Mouse (Mus musculus): ENCODE results near the gene Rnf208.
A peak's percentile ranks its signal among the peaks of the same experiment; 100 is the strongest.
"Not testable (repeated sequence)": the region's sequence is repeated elsewhere in the genome, so short reads cannot be mapped to it uniquely, and the experiment has no call there.

The Rnf208 gene

DNA sequence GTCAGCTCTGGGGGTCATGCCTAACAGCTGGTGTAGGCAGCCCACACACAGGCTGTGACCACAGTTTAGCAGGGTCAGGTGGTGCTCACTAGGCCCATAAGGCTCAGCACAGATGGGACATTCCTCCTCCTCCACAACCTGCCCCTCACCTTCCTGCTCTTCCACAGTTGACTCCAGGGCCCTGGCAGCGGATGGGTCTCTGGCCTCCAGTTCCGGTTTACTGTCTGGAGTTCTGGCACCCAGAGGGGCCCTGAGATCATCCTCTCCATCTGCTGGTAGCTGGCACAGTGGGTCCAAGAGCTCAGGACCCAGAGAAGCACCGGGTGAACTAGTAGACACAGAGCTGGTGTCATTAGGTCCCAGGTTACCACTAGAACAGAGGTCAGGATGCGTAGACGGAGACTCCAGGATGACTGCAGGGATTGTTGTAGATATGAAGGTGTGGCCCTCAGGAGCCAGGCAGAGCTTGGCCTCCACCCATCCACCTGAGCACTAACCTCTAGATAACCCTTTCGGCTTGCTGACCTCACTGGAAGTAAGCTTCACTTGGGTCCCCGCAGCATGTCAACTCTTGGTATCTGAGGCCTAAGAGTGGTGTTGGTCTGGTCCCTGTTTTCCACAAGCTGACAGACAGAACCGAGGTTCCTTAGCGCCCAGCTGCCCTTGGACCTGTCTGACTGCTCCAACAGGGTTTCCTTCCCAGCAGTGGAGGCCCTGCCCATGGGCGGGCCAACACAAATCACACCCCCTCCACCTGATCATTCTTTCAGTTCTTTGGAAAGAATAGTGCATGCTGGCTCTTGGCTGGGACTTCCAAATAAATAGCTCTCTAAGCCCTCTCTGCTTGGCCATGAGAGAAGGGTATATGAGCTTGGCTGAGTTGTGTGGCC lies 4.4 kb downstream of the Rnf208 start, which contains the start of gene AL732309.1:
Gene AL732309.1, minus strand, starts transcription at position 681 of the 890 bp plus-strand sequence.
- peak; percentile 21 for DNase-seq (ENCODE audit: low spot score)

DNA sequence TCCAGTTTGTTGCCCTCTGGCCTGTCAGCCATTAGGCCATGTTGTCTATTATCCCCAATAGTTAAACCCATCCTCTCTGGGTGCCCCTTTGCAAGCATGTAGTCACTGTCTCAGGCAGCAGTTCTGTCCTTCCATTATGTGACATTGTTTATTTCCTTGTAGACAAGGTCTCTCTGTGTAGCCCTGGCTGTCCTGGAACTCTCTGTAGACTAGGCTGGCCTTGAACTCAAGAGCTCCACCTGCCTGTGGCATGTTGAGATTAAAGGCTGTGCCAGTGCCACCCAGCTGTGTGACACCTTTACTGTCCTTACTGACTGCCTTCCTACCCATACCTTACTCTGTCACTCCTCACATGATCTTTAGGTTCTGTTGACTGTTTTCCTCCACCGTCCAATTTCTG lies 10.3 kb downstream of the Rnf208 start:
- DNase-seq (ENCODE audit: low spot score) = no peak

DNA sequence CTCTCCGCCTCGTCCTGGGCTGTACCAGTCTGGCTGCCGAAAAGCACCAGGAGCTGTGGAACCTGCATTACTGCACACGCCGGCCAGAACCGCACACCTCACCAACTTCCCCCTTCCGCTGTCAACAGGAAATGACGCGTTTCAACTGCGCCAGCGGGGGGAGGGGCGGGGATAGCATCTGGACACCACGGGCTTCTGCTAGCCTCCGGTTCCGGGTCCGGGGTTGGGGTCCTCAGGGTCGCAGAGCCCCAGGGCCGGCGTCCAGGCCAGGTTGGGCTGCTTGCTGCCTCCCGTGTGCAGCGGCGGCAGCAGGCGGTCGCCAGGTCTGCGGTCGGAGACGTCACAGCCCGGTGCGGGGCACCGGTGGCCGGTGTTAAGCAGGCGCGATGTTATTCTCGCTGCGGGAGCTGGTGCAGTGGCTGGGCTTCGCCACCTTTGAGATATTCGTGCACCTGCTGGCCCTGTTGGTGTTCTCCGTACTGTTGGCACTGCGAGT lies 13.3 kb downstream of the Rnf208 start, which contains the start of gene Tmem203:
Gene Tmem203, plus strand, starts transcription at position 156 of the 496 bp plus-strand sequence.
- peak; percentile 86 for DNase-seq (ENCODE audit: low spot score)

- not testable (repeated sequence) for DNase-seq (ENCODE audit: low spot score)
Observed at GRCm38 (mm10) chr2:25256443-25257109, 14.5 kb downstream of the Rnf208 start.

GRCm38 (mm10) chr2:25257250-25257649 lies 15.2 kb downstream of the Rnf208 start:
- not testable (repeated sequence) for DNase-seq (ENCODE audit: low spot score)

DNA sequence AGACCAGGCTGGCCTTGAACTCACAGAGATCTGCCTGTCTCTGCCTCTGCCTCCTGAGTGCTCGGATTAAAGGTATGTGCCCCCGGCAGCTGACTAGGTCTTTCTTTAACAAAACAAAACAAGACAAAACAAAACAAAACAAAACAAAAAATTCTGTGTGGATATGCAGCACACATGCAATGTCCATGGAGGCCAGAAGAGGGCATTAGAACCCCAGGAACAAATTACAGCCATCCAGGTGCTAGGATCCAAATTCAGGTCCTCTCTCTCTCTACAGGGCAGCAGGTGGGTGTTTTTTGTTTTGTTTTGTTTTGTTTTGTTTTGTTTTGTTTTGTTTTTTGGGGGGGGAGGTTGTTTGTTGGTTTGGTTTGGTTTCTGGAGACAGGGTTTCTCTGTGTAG lies 16.8 kb downstream of the Rnf208 start:
- no peak for DNase-seq (ENCODE audit: low spot score)

DNA sequence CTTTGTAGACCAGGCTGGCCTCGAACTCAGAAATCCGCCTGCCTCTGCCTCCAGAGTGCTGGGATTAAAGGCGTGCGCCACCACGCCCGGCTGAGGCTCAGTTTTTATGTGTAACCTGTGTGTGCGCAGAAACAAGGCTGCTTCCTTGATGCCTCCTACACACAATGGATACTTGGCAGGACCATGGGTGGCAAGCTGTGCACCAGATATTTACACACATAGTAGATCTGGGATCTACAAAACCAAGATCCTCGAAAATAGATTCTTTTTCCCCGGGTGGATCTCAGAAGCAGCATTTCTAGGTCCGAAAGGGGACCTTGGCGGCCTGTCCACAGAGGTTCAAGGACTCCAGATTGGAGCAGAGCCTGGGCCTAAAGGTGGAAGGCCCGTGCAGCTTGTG lies 19.8 kb downstream of the Rnf208 start:
- DNase-seq (ENCODE audit: low spot score) = no peak

GRCm38 (mm10) chr2:25262291-25262767 lies 20.3 kb downstream of the Rnf208 start, which contains the start of gene Tprn:
TSS of gene Tprn (plus strand) at chr2:25262618.
- peak; percentile 85 for DNase-seq (ENCODE audit: low spot score)

GRCm38 (mm10) chr2:25262795-25263622 lies 21.0 kb downstream of the Rnf208 start:
- DNase-seq (ENCODE audit: low spot score) = no peak

DNA sequence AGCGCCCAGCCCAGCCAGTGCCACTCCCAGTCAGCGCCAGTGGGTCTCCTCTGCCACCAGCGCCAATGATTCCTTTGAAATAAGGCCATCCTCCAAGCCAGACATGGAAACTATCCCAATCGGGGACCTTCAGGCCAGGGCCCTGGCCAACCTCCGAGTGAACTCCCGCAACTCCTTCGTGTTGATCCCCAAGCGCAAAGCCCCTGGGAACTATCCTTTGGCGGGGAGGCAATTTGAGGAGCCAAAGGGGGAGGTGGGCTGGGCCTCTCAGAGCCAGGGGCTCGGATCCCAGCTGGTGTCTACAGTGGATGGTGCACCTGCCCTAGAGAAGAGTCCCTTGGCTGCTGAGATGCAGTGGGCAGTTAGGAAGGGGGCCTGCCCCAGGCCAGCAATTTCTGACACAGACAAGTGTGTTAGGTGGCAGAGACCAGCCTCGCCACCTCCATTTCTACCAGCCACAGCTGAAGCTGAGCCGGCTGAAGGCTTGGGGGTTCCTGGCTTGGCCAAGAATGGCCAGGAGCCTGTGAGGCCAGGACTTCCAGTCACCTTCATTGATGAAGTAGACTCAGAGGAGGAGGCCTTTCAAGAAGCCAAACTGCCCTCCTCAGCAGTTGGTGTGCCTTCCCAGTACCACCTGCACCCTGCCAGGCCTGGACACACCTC lies 21.7 kb downstream of the Rnf208 start:
- DNase-seq (ENCODE audit: low spot score) = no peak

DNA sequence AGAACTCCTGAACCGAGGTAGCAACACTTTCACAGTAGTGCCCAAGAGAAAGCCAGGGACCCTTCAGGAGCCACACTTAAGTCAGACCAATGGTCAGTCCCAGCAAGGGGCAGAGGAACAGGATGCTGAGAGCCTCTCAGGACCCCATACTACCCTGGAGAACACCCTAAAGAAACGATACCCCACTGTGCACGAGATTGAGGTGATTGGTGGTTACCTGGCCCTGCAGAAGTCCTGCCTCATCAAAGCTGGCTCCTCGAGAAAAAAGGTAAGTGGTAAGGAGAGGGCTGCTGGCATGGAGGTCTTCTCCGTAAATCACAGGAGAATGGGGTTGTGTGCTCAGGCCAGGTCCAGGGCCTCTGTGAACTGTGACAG lies 22.2 kb downstream of the Rnf208 start:
- DNase-seq (ENCODE audit: low spot score) = no peak

- no peak for DNase-seq (ENCODE audit: low spot score)
Observed at GRCm38 (mm10) chr2:25264851-25265250, 22.8 kb downstream of the Rnf208 start.

GRCm38 (mm10) chr2:25265897-25266656 lies 24.0 kb downstream of the Rnf208 start:
- DNase-seq (ENCODE audit: low spot score) = peak; percentile 46

GRCm38 (mm10) chr2:25266720-25267119 lies 24.7 kb downstream of the Rnf208 start:
- peak; percentile 28 for DNase-seq (ENCODE audit: low spot score)

GRCm38 (mm10) chr2:25267241-25267640 lies 25.2 kb downstream of the Rnf208 start:
- no peak for DNase-seq (ENCODE audit: low spot score)

DNA sequence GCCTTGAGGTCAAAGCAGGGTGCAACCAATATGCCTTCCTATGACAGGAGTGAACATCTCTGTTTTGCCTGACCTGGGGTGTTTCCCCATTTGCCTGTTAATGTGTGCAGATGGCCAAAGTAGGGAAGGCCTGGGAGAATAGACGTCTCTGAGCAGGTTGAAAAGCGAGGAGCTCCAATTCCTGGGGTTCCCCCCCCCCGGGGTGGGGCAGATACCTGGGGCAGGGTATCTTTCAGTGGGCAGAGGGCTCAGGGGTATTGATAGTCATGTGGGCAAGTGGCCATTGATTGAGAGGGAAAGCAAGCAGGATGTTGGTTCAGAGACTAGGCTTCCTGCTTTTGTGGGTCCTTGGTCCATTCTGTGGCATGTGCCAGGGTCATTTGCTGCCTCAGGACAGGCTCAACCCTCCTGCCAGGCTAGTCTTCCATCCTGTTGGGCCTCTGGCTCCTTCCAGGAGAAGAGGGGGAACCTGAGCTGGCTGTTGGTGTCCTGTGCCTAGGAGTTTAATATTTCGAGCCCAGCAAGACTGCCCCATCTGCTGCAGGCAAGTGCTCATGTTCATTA lies 25.8 kb downstream of the Rnf208 start:
- no peak for DNase-seq (ENCODE audit: low spot score)

GRCm38 (mm10) chr2:25271827-25272511 lies 29.9 kb downstream of the Rnf208 start, which contains the start of the genes Ssna1 and Anapc2:
TSS of gene Ssna1 (minus strand) at chr2:25272438.
TSS of gene Anapc2 (plus strand) at chr2:25272478.
- DNase-seq (ENCODE audit: low spot score) = peak; percentile 99

DNA sequence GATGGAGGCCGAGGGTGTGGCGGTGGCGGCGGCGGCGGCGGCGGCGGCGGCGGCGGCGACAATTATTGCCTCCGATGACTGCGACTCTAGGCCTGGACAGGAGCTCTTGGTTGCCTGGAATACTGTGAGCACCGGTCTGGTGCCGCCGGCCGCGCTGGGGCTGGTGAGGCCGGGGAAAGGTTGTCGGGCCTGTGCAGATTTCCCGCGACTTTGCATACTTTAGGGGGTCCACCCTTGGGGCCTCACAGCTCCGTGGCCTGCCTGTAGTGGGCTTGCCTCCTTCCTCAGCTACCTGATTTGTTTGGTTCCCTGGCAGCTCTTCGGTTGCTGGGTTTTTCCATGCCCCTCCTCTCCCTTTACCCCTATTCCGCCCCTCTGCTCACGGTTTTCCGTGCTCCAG lies 30.5 kb downstream of the Rnf208 start:
- no peak for DNase-seq (ENCODE audit: low spot score)

GRCm38 (mm10) chr2:25273010-25273409 lies 31.0 kb downstream of the Rnf208 start:
- no peak for DNase-seq (ENCODE audit: low spot score)
